Mouse (Mus musculus): ENCODE results near the gene Gm7879. TPM values are rescaled to one million over a fixed set of nuclear protein-coding genes. Genes with fewer than 3 reads are reported as not detected.
"Not testable (repeated sequence)": the region's sequence is repeated elsewhere in the genome, so short reads cannot be mapped to it uniquely, and the experiment has no call there.

Gm7879 gene
- not detected for polyA plus RNA-seq (2017; shearing (Covaris generic))

DNA sequence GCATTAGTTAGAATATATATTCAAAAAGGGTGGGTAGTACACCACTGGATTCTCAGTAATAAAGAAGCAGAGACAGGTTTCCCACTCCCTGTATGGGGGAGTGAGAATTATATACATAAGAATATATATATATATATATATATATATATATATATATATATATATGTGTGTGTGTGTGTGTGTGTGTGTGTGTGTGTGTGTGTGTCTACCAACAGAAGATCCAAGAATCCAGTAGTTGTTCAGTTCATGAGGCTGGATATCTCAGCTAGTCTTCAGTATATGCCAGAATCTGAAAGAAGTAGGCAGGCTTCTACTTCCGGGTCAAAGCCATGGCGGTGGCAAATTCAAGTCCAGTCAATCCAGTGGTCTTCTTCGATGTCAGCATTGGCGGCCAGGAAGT is at the start of gene Gm7879:
TSS of gene Gm7879 (plus strand) at position 301 of the 400 bp plus-strand sequence.
- not testable (repeated sequence) for ATAC-seq

- no peak for ATAC-seq
Measured at GRCm38 (mm10) chr5:43863642-43864041, 49.3 kb upstream of the Gm7879 start.

DNA sequence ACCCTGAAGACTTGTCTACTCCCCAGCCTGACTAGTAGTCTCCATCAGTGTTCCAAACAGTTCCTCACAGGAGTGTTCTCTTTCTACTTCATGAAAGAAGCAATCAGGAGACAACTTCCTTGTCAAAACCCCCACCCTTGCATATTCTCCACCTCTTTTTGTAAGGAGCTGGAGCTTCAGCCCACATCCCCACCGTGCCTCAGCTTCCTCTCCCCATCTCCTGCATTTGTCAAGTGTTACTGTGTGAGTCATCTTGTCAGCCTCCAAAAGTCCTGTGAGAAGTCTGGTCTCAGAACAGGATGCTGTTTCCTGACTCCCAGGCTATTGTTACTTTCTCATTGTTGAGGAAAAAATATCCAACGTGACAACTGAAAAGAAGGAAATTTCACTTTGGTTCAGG is 47.6 kb upstream of the Gm7879 start:
- no peak for ATAC-seq

- peak; percentile 13 for ATAC-seq
Measured at GRCm38 (mm10) chr5:43868253-43868652, 44.7 kb upstream of the Gm7879 start, which contains the start of gene Cd38. Gene Cd38 (plus strand): TSS chr5:43868553.

GRCm38 (mm10) chr5:43868711-43869600 is 44.0 kb upstream of the Gm7879 start:
- ATAC-seq = peak; percentile 64

GRCm38 (mm10) chr5:43871845-43872244 is 41.1 kb upstream of the Gm7879 start:
- peak; percentile 38 for ATAC-seq

DNA sequence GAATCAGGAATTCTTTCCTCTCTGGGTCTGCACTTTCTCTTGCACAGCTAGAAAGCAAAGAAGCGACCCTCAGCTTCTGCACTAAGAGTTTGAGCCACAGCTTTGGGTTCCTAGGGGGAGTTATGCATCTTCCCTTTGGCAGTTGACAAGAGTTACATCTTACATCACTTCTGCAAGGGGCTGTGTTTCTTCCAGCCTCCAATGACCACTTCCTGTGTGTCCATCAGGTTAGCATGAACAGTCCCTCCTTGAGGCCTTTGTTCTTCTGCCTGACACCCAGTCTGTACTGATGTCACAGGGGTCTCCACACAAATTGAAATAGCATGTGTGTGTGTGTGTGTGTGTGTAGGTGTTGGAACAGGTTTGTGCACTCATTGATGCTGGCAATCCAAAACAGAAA is 40.3 kb upstream of the Gm7879 start:
- ATAC-seq = no peak

DNA sequence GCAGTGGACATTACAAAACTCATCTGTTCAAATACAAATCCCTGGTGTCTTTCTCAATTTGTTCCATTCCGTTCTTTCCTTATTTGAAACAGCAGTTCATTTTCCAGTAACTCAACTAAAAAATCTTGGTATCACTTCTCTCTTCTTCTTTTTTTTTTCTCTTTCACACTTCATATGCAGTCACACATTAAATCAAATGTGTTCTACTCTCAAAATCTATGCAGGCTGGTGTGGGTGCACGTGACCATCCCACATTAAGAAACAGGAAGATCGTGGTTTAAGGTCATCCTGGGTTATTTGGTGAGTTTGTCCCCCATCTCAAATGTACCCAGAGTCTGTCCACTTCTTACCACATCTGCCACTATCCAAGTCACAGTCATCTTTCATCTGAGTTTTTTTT is 30.9 kb upstream of the Gm7879 start:
- no peak for ATAC-seq

DNA sequence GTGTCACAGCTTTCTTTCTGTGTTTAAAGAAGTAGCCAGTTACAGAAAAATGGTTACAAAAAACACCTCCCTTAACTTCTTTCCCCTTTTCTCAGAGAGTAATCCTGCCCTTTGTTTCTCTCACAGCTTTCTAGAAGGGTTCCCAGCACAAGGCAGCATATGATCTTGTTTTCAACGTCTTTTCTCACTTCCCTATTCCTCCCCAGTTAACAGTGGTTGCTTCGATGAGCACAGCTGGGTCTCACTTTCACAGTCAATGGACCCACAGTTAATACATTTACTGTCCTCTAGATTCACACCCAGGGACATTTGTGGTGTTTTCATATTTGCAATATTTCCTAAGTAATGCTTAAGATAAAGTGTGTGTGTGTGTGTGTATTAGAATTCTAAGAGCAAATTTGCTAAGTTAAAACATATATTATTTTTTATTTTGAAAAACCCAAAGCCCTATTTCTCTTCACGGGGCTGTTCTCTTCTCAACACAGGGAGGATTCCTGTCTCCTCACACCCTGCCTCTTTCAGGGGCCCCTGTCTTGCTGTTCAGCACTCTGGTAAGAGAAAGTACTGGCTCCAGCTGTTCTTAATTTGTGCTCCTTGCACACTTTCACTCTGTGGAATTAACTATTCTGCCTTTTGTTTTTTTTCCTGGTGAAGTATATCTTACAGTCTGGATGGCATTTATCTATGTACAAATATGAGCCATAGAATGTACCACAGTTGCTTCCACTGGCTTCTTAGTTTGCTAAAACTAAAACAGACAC is 27.7 kb upstream of the Gm7879 start:
- no peak for ATAC-seq

- ATAC-seq = peak; percentile 58
Measured at GRCm38 (mm10) chr5:43892386-43892785, 20.6 kb upstream of the Gm7879 start.

GRCm38 (mm10) chr5:43894113-43894512 is 18.8 kb upstream of the Gm7879 start:
- peak; percentile 51 for ATAC-seq

GRCm38 (mm10) chr5:43895931-43896330 is 17.0 kb upstream of the Gm7879 start:
- no peak for ATAC-seq

DNA sequence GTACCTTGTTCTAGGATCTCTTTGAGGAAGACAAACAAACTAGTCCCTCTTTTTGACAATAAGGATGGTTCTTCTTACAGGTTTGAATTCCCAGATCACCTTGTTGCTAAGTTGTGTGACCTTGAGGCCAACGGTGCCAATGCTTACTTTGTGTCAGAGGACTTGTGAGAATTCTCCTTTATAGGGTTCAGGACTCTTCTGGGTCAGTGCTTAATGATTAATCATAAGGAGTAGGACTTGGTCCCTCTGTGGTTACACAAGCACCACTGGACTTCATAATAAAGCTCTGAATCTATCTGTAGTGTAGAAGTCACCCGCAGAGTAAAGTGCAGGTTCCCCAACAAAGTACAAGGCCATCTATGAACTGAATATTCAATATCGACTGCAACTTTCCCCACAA is 8.3 kb upstream of the Gm7879 start:
- ATAC-seq = no peak

- ATAC-seq = no peak
Measured at GRCm38 (mm10) chr5:43909213-43909612, 3.7 kb upstream of the Gm7879 start.

DNA sequence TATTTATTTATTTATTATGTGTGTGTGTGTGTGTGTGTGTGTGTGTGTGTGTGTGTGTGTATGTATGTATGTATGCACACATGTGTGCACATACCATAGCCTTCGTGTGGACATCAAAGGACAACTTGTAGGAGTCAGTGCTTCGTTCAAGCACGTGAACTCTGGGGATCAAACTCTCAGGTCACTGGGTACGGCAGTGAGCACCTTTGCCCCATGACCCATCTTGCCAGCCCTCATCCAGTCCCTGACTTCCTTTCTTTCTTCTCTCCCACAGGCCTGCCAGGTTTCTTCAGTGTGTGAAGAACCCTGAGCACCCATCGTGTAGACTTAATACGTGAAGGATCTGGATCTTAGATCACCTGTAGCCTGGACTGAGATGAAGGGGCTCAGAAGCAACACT is 2.9 kb upstream of the Gm7879 start:
- ATAC-seq = no peak

DNA sequence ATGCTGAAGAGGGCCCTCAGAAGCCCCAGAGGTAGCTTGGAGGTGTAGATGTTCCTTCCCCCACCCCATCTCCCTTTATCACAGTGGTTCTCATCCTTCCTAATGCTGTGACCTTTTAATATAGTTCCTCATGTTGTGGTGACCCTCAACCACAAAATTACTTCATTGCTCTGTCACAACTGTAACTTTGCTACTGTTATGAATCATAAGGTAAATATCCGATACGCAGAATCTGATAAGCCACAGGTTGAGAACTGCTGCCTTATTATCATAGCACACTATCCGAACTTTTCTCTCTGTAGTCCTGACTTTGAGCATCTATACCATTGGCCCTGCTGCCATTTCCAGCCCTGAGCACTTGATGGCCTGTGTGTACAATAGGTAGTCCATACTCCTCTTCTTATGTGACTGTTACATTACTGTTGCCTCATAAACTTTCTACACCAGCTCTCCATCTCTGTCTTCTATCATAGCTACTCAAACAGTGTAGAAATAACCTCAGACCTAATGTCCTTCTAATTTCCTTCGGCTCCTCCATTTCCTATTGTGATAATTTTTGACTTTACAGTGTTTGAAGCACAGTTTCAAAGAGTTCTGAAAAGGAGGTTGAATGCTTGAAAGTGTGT is 2.4 kb downstream of the Gm7879 start:
- ATAC-seq = peak; percentile 43

DNA sequence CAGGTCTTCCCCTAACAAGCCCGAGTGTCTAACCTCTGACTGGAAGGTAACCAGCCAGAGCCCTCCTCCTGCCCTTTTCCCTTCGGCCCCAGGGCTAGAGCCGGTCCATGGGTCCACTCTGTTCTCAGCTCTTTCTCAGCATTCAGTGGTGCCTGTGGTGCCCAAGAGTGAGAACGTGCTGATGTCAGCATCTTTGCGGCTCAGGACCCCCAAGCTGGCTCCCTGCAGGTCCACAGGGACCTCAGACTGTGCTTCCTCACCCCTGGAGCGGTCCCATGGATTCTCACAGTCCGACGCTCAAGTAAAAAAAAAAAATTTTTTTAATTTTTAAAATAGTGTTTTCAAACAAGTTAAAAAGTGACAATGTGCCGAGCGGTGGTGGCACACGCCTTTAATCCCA is 8.9 kb downstream of the Gm7879 start:
- no peak for ATAC-seq

DNA sequence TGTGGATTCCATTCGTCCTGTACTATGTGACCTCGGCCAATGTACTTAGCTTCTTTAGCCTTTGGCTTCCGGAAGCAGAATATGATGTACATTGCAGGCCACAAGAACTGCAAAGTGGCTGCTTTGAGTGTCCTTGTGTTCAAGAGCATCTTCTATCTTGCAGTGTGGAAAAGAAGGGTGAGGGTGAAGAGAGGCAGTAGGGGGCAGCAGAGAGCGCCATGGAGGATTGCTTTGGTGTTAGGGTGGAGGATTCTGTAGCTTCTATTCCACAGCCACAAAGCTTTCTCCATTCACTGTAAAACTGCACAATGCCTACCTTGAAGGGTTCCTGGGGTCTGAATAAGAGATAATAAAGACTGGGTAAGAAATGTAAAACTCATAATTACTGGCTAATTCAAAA is 11.0 kb downstream of the Gm7879 start:
- ATAC-seq = peak; percentile 86

DNA sequence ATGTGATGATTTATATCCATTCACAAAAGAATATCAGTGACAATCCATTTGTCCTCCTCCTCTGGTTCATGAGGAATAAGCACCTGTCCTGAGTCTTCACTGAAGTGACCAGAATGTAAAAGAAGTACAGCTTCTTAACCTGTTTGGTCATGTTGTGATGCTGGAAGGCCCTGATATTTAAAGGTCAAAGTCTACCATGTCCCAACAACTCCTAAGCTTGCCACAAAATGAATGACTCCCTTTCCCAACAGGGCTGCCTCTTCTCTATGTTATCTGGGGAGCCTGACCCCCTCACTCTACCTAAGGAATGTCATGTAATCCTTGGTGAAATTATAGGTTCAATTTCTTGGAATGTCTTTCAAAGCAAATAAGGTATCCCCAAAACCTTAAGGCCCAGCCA is 14.8 kb downstream of the Gm7879 start:
- no peak for ATAC-seq

- no peak for ATAC-seq
Measured at GRCm38 (mm10) chr5:43933269-43933668, 20.3 kb downstream of the Gm7879 start.

DNA sequence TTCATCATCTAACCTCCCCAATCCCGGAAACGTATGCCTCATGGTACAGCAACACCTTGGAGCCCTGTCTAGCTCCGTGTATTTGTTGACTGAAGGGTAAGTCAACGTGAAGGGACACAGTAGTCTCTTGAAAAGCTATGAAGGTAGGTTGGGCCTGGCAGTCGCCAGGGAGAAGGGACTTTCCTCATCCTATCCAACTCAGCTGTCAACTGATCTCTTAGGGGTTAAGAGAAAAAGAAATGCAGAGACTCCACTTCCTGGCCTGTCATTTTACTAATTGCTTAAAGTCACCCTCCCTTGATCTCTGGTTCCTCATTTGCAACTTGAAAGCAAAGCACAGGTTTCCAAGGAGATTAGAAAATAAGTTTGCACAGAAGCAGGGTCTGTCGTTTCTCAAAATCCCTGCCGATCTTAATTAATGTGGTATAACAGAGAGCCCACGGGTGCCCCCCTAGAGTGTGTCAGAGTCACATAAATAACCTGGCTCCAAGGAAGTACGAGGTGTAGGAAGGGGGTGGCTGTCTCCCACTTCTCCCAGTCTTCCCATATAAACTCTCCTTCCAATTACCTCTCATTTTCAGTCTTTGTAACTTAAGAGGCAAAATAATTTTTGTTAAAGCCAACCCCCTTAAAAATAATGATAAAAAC is 34.5 kb downstream of the Gm7879 start:
- peak; percentile 9 for ATAC-seq

DNA sequence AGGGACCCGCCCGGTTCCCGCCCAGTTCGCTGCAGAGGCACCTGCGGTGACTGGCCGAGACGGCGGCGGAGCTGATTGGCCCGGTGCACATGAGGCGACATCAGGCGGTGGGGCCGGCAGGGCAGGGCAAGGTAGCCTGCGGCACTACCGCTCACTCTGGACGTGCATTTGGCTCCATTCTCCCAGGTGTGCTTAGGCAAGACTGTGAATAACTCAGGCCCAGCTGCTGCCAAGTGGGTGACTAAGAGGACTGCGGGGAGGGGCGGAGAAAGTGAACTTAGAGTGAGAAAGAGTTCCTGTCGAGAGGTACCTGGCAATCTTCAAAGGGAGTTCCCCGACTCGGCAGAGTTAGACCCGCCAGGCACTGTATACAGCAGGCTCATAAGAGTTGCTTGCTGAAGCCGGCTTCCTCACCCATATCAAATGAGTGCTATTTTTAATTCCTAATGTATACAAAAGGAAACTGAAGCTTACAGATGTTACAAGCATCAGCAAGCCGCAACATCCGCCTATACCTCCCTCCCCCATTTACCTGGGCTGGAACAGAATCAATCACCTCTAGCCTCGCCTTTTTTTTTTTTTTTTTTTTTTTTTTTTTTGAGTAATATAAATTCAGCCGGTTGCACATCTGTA is 35.3 kb downstream of the Gm7879 start:
- ATAC-seq = peak; percentile 88
